Mouse (Mus musculus) left cerebral cortex, postnatal 25 days (tissue): ENCODE results near the gene Kcnab2. TPM values are rescaled to one million over a fixed set of nuclear protein-coding genes. Genes with fewer than 3 reads are reported as not detected.

Experiments
- DNase-seq, 2 experiments: peaks; one replicate each; pipeline ENCODE4 v3.0.0; 2022; ENCODE audit warnings: low spot score in 2 of 2, mixed read lengths in 1 of 2
- intact Hi-C: fragments of 180-260 bp; cut with DNase I; formaldehyde crosslinking; loops from one replicate; pipeline ENCODE4 v1.15.1; 2025
- total RNA-seq, 2 experiments: library from RNA; stranded (reverse); gene quantifications; 2 replicates each; pipeline ENCODE4 v1.2.3; 2021

Kcnab2 gene
- total RNA-seq, 2 experiments from 2014 or later: 319 to 332 TPM

DNA sequence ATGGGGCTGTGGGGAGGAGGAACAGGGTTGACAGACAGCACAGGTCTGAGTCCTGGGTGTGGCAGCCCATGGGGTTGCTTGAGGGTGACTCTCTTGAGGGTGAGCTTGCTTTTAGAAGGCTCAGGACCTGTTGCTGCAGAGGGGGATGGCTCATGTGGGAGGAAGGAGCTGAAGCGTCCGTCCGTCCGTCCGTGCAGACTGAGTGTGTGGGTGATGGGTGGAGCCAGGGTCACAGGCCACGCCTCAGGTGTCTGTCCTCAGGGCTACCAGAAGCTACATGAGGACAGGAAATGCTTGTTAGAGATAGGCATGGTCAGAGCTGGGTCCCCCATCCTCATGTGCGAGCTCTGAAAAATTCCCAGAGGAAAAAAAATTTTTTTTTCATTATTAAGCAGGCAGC lies 133.0 kb downstream of the Kcnab2 start:
- intact Hi-C loops: loop anchor here (5.0 kb wide), 1 partner anchor 133 kb away; the partner anchor contains the start of genes Kcnab2 and Nphp4
- no peak for DNase-seq

DNA sequence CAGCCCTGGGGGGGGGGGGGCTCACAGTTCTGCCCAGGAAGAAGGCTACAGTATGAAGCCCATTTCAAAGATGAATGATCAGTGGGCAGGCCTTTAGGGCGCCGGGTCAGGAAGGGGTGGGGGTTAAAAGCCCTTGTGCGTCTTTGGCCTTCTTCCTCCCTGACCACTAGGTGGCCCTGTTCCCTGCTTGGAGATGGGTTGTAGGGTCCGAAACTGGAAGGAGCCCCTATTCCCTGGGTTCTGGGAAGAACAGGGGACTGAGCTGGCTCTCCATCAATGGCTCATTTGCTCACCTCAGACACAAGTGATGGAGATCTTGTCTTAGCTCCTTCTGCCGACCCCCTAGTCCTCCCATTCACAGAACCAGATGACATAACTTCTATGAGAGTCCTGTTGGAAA lies 134.4 kb downstream of the Kcnab2 start:
- intact Hi-C loops: no loop called here
- DNase-seq: no peak

Other genes starting within 250 kb of the Kcnab2 start
- 10 to 100 TPM; 26.8 to 37.1 TPM for gene Gpr153, start 203.6 kb downstream of the Kcnab2 start, total RNA-seq
- under 1 TPM; 0.30 to 0.37 TPM for gene Hes3, start 186.2 kb downstream of the Kcnab2 start, total RNA-seq
- gene Icmt, start 180.6 kb downstream of the Kcnab2 start, total RNA-seq: 10 to 100 TPM; 50.9 to 56.7 TPM
- gene Rnf207, start 158.9 kb downstream of the Kcnab2 start, total RNA-seq: 10 to 100 TPM in 1 of 2 experiments, 1 to 10 TPM in 1; 8.7 to 11.1 TPM
- 100 to 1,000 TPM; 160 TPM for gene Rpl22, start 152.1 kb downstream of the Kcnab2 start, total RNA-seq
- 100 to 1,000 TPM; 180 to 181 TPM for gene Chd5, start 139.2 kb downstream of the Kcnab2 start, total RNA-seq
- gene Nphp4, start 1.2 kb downstream of the Kcnab2 start, total RNA-seq: 10 to 100 TPM; 18.3 to 21.4 TPM